Mouse (Mus musculus) testis, postnatal 10 days (tissue): ENCODE results near the gene Ccm2l.

Experiments used
- DNase-seq: peaks from one replicate; pipeline ENCODE4 v3.0.0; 2021; ENCODE audit warnings: low spot score

The Ccm2l gene

GRCm38 (mm10) chr2:153052700-153053351 is 12.9 kb upstream of the Ccm2l start:
- DNase-seq, result no peak

- DNase-seq, result no peak
Observed at GRCm38 (mm10) chr2:153053896-153054295, 11.9 kb upstream of the Ccm2l start.

DNA sequence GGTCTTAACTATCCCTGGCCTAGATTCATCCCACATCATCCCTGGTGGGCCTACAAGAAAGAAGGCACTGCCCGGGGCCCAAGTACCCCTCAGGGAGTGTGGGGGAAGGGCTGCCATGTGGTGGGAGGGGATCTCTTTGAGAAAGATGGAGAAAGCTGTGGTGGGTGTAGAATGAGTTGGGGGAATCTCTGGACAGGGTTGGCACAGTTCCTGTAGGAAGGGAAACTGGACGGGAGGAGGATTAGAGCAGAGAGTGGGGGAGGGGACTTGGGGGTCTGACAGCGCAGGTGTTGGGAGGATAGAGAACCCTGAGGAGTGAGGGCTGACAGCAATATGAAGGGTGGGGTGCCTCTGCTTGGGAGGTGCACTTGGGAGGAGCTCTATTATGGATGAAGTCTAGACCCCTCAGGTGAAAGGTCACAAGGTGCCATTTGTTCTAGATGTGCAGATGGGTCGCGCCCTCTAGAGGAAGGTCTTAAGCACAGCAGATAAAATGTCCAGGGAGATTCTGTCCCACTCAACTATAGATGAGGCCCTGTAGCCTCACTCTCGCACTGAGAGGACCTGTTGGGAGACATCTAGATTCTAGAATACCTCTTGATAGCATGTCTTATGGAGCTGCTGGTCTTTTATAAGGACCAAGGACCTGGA is 10.4 kb upstream of the Ccm2l start:
- DNase-seq, result no peak

DNA sequence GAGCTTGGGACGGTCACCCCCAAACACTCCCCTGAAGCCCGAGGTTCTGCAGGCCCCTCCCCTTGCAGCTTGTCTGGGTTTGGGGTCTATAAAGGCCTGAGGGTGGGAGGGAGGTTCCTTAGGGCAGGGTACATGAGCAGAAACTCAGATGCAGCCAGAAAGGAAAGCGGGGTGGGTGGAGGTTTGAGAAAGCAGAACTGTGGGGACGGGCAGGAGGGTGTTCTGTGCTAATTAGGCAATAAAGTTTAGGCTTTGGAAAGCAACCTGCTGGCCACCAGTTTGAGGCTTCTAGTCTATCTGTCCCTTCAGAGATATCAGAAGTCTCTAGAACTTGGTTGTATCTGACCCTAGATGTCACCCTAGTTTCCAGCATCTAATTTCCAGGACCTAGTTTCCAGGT is 7.4 kb upstream of the Ccm2l start:
- no peak for DNase-seq

DNA sequence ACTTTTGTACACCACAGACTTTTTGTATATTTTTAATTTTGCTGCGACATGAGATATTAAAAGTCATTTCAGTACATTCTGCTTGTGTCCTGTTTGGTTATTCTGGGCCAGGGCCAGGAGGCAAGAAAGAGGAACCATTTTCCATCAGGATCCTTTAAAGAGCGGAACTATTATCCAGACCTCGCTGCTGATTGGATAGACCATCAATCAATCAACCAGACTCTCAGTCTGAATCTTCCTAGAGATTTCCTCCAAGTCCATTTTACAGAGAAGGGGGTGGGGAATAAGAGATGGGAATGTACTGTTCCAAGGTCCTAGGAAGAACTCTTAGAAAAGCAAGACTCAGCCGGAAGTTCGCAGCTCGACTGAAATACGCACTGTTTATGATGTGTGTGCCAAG is 5.5 kb upstream of the Ccm2l start:
- no peak for DNase-seq

DNA sequence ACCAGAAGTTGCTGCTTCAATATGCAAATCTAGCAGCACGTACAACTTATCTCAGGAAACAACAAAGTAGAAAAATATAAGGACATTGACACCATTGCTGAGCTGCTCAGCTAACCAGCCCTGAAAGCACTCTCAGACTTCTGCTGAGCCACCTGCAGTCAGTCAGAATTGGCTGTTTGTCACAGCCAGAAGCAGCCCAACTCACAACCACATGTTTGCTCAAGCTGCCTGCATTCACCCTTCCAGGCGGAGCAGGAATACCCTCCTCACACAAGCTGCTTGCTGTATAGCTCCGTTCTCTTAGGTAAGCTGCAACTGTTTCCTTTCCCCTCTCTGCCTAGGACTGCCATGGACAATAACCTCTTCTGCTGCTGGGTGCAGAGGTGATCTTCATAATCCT is 2.4 kb upstream of the Ccm2l start:
- no peak for DNase-seq

GRCm38 (mm10) chr2:153064190-153064970 is 1.4 kb upstream of the Ccm2l start:
- DNase-seq, result no peak

DNA sequence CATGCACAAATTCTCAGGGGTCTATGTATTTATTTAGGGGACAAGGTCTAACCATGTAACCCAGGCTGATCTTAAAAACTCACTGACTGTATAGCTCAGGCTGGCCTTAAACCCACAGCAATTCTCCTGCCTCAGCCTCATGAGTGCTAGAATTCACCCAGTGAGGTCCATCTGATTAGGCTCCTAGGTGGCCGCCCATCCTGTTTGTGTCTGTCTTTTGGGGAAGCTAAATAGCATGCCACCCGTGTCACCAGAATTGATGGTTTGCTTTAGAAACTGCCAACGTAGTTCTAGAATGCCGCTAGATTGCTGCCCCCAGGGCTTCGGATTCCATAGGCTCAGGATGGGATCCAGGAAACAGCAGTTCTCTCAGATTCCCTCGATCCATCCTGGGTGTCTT is 1.2 kb downstream of the Ccm2l start:
- DNase-seq, result no peak

- DNase-seq, result peak; percentile 72
Observed at GRCm38 (mm10) chr2:153070762-153071490, 5.2 kb downstream of the Ccm2l start.

DNA sequence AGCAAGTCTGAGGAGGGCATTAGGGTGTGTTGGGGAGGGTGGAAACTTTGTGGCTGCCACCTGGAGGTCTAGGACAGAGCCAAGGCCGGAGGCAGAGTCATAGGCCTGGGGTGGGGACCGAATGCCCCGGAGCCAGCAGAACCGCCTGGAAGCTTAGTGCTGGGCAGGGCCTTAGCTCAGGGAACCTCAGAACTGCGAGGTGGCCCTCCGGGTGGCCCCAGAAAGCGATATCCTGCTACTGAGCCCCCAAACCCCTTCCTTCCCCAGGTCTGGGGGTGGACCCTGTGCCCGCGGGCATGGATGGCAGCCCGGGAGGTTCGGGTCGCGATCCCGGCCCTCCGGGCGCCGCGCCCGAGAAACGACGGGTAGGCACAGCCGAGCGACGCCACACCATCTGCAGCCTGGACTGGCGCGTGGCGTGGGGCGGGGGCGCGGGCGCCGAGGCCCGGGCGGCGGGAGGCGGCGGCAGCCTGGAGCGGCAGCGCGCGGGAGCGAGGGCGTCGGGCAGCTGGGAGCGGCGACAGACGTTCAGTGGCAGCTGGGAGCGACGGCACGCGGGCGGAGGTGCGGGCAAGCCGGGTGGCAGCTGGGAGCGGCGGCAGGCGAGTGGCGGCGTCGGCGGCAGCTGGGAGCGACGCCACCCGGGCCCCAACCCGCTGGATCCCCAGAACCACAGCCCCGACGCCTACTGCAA is 5.9 kb downstream of the Ccm2l start:
- no peak for DNase-seq

DNA sequence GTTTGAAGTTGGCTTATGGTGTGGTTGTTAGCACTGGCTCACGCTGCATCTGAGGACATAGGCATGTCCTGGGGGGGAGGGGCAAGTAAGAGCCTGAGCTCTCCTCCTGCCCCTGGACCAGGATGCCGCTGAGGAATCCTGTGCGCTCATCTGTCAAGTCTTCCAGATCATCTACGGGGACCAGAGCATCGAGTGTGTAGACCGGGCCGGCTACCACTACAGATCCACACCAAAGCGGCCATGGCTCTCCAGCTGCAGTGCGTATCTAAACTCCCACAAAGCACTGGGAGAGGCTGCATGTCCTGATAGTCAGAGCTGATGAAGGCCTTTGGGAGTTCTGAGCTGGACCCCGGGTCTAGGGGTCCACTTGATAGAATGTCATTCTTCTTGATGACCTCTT is 8.9 kb downstream of the Ccm2l start:
- DNase-seq, result no peak

- DNase-seq, result peak; percentile 34
Observed at GRCm38 (mm10) chr2:153075961-153076360, 10.2 kb downstream of the Ccm2l start.

DNA sequence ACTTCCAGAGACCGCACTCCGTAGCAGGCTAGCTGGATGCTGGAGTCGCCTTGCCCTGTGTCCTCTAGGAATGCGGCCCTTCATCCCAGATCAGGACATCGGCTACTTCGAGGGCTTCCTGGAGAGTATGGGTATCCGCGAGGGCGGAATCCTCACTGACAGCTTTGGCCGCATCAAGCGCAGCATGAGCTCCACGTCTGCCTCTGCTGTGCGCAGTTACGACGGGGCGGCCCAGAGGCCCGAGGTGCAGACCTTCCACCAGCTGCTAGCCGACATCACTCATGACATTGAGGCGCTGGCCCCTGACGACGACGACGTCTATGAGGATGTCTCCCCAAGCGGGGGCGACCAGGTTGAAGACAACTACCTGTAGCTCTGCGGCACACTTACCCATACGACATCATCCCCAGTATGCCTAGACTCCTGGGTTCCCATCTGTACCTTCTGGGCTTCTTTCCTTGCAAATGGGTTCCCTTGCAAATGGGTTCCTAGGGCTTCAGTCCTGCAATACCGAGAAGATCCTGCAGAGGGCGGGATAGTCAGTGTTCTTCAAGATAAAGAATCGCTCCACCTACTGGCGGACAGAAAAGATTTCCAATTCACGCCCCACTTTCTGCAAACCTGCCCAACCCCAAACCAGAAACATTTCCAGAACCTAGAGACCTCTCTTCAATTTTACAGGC is 15.2 kb downstream of the Ccm2l start:
- DNase-seq, result peak; percentile 88

DNA sequence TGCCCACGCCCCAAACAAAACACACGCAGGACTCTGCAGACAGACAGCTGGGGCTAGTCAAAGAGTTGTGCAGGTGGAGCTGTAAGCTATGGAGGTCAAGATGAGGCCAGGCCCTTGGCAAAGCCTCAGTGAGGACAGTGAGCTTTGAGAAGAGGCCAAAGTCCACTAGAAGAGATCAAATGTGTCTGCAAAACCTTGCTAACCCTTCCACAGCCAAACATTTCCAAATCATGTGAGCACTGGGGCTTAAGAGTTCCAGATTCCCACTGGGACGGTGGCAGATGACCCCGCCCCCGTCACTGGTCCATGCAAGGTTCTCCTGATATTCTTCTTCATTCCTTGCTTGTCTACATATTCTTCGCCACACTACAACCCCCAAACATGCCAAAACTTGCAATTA is 16.1 kb downstream of the Ccm2l start:
- no peak for DNase-seq

GRCm38 (mm10) chr2:153083275-153083674 is 17.5 kb downstream of the Ccm2l start:
- DNase-seq, result no peak

GRCm38 (mm10) chr2:153083824-153084223 is 18.1 kb downstream of the Ccm2l start:
- DNase-seq, result no peak

DNA sequence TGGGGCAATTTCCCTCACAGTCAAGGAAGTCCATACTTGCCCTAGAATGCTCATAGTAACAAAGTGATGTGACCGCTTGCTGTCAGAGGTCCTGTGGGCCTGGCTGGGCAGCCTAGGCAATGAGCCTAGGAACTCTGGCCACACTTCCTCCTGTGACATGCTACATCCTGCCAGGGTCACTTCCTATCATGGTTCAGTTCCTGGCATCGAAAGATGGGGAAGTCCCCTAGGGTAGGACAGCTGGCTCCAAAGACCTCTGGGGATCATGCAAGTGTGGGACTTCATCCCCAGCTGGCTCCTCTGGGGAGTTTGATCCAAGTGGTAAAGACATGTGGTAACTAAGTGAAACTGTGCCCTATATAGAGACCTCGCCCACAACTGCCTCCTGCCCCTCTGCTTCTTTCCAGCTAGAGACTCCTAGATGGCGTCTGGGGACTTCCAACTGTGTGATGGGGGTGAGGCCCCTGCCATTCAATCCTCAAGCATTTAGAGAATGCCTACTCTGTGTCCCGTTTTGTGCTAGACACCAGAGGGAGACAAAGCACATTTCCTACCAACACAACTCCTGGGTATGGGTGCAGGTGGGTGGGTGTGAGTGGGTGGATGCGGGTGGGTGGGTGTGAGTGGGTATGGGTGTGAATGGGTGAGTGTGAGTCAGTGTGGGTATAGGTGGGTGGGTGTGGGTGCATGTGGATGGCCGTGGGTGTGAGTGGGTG is 18.7 kb downstream of the Ccm2l start:
- DNase-seq, result no peak

DNA sequence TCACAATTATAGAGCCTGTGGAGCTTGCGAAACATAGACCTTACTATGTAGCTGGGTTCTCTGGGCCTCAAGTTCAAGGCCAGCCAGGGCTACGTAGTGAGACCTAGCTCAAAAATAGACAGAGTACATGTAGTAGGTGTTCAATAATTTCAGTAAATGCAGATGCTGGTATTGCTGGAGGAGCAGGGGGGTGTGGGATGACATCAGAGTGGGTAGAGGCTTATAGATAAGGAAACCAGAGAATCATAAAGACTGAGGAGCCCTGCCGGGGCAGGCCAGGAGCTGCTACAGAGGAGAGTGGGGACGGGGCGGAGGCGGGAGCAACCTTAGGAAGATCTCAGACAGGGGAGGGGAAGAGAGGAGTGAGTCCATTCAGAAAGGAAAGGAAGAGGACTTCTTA is 19.8 kb downstream of the Ccm2l start:
- DNase-seq, result no peak

DNA sequence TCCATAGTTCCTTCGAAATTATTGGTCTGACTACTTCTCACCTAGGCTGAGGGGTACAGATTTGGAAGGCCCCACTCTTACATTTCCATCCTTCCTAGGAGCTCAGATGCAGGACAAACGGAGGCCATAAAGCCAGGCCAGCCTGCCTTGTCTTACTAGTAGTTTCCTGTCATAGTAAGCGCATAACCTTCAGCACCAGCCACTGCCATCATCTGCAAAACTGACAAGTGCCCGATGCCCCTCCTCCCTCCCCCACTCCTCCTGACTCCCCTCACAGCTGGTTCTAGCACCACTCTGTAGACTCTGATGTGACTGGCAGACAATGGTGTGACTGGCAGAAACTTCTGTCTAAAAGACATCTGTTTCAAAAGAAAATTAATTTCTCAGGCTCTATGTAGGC is 20.4 kb downstream of the Ccm2l start:
- DNase-seq, result no peak

DNA sequence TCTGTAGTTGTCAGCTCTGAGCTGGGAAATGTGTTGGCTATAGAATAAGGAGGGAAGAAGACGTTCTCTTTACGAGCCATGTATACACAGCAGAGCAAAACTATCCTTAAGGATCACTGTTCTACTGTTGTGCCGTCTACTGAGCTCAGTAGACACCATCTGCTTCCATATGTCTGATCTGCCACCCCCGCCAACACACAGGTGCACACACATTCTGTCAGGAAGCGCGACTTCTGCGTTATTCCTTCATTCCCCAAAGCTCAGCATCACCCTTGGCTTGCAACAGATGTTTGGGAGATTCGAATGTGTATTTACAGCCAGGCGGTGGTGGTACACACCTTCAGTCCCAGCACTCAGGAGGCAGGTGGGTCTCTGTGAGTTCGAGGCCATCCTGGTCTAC is 21.3 kb downstream of the Ccm2l start:
- no peak for DNase-seq

DNA sequence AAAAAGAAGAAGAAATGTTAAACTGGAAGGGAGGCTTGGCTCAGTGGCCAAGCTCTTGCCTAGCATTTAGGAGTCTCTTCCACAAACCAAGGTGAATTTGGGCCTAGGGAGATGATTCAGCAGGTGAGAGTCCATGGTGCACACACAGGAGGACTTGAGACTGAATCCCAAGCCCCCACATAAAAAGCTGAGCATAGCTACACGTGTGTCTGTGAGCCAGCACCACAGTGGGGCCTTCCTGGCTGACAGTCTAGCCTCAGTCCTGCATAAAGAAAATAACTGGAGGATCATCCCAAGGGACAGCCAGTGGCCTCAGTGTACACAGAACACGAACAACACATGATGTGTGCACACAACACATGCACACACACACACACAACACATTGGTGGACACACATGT is 23.6 kb downstream of the Ccm2l start:
- no peak for DNase-seq
